Mouse (Mus musculus): ENCODE measurements around the gene Tcf20. TPM values are rescaled to one million over a fixed set of nuclear protein-coding genes. Genes with fewer than 3 reads are reported as not detected.
A peak's percentile ranks its signal among the peaks of the same experiment; 100 is the strongest.

Tcf20 gene
- total RNA-seq (2012; rRNA removed) (47.2 and 49.2 TPM in 2 replicates), total RNA-seq (2014; rRNA removed) (26.0 and 27.0 TPM in 2 replicates), polyA plus RNA-seq (2012; ENCODE audit: insufficient read length, low read depth) (28.5 and 29.0 TPM in 2 replicates)

DNA sequence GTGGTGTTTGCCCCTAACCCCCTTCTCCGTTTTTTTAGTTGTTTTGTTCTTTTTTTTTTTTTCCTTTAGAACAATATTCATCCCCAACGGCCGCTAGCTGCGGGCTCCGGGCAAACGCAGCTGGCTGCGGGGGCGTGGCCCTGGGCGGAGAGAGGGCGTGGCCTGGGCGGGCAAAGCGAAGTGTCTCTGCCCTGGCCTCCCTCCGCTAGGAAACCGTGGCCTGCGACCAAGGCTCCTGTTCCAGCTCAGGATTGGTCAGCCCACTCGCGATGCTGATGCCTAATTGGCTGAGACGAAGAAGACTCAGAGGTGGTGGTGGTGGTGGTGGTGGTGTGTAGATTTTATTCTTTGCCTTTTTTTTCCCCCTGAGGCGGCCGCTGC, at the start of gene Tcf20:
Tcf20 (minus strand) TSS at position 141 of the 381 bp plus-strand sequence.
- Histone ChIP-seq H3K79me2 (replicated peaks; ENCODE audit: control insufficient read depth, extremely low read depth, insufficient read depth, poor library complexity, severe bottlenecking) (no peaks in the 10 kb centered on the region), H3K36me3 (replicated peaks in 1 of 2; ENCODE audit: control insufficient read depth in 1 of 2, insufficient read depth in 1 of 2, low read length in 1 of 2) (no peaks in the 10 kb centered on the region), H3K4me2 (ENCODE audit: insufficient read depth, low read depth, poor library complexity, severe bottlenecking) (peak within 1 kb of the TSS; percentile 85), H3K4me1 (ENCODE audit: control insufficient read depth in 1 of 2, insufficient read depth in 2 of 2) (peaks cover 4 to 61% of the 10 kb centered on the region in 2 experiments; a peak in 3 of 4 replicates), H3K27me3 (replicated peaks) (peaks cover 2% of the 10 kb centered on the region), H3K27ac (ENCODE audit: insufficient read depth, low read depth) (no peak within 1 kb of the TSS), H3K4me3 (replicated peaks in 1 of 3; ENCODE audit: low read depth in 2 of 3, low read length in 2 of 3, poor library complexity in 1 of 3) (peak within 1 kb of the TSS; percentile 50 to 78 (median 60)), H3K9me3 (replicated peaks; ENCODE audit: low read length) (no peaks in the 10 kb centered on the region), H3K9ac (ENCODE audit: insufficient read depth, low read depth) (peak within 1 kb of the TSS; percentile 23)
- DNase-seq (ENCODE audit: extremely low read depth), result peak; percentile 93
- TF ChIP-seq POLR2A (IDR thresholded peaks at IDR 0.05; ENCODE audit: low read depth, low read length), result peak; percentile 44; the same call in 1 of the 2 replicates
- peak; percentile 42; the same call in 1 of the 2 replicates for TF ChIP-seq ZNF384 (IDR thresholded peaks at IDR 0.05; ENCODE audit: low read depth, low read length)
- peak; percentile 32; the same call in 1 of the 2 replicates for TF ChIP-seq NRF1 (IDR thresholded peaks at IDR 0.05; ENCODE audit: low read depth, low read length)
- TF ChIP-seq CHD1 (IDR thresholded peaks at IDR 0.05; ENCODE audit: low read depth, low read length), result no peak
- TF ChIP-seq ELF1 (IDR thresholded peaks at IDR 0.05; ENCODE audit: low read depth, low read length), result 0 out of 2 replicates have a peak, but pooled peaks have one; percentile 10
- dilution Hi-C loops (cut with MboI; ENCODE audit: extremely low pct_ligation_motif_present, extremely low pct_unique_long_range_greater_than_20kb, low sequenced_read_pairs) (no loop called here), in situ Hi-C loops (cut with MboI; ENCODE audit: low pct_ligation_motif_present, low pct_unique_long_range_greater_than_20kb, low sequenced_read_pairs) (no loop called here)

DNA sequence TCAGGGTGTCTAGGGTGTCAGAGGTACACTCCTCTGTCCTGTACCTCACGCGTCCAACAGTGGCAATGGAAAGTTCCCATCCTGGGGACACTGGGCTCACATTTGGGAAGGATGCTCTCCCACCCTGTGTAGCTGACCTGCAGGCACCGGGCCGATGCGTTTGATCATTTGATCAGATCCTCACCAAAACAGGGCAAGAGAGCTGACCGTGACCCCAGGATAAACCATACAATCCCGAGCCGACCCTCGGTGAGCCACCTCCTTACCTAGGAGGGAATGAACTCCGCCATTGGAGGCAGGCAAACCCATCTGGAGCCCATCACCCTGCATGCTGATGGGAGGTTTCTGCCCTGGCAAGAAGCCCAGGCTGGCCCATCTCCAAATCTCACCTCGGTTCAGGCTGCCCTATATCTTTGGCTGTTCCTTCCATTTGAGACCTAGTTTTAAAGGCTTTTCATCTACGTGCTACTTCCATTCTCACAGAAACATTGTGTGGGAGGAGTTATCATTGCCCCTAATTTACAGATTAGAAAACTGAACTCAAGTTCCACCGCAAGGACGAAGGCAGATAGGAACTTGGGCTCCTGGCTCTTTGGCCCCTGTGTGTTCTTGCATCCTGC, 49.3 kb upstream of the Tcf20 start:
- no peak for DNase-seq (ENCODE audit: extremely low read depth)
- Histone ChIP-seq H3K4me3 (replicated peaks in 1 of 3; ENCODE audit: low read depth in 2 of 3, low read length in 2 of 3, poor library complexity in 1 of 3) (no peak overlapping the region), H3K4me1 (ENCODE audit: control insufficient read depth in 1 of 2, insufficient read depth in 2 of 2) (peaks cover 21 to 73% of the 10 kb centered on the region in 2 experiments), H3K9me3 (replicated peaks; ENCODE audit: low read length) (no peaks in the 10 kb centered on the region), H3K27ac (ENCODE audit: insufficient read depth, low read depth) (no peak overlapping the region), H3K79me2 (replicated peaks; ENCODE audit: control insufficient read depth, extremely low read depth, insufficient read depth, poor library complexity, severe bottlenecking) (no peaks in the 10 kb centered on the region), H3K27me3 (replicated peaks) (peaks cover 2% of the 10 kb centered on the region), H3K4me2 (ENCODE audit: insufficient read depth, low read depth, poor library complexity, severe bottlenecking) (no peak overlapping the region), H3K9ac (ENCODE audit: insufficient read depth, low read depth) (no peak overlapping the region), H3K36me3 (replicated peaks in 1 of 2; ENCODE audit: control insufficient read depth in 1 of 2, insufficient read depth in 1 of 2, low read length in 1 of 2) (no peaks in the 10 kb centered on the region)
- dilution Hi-C loops (cut with MboI; ENCODE audit: extremely low pct_ligation_motif_present, extremely low pct_unique_long_range_greater_than_20kb, low sequenced_read_pairs) (no loop called here), in situ Hi-C loops (cut with MboI; ENCODE audit: low pct_ligation_motif_present, low pct_unique_long_range_greater_than_20kb, low sequenced_read_pairs) (no loop called here)
- TF ChIP-seq CHD2 (IDR thresholded peaks at IDR 0.05; ENCODE audit: low read length), result no peak
- no peak for TF ChIP-seq PAX5 (IDR thresholded peaks at IDR 0.05; ENCODE audit: low read length)
- TF ChIP-seq EP300 (IDR thresholded peaks at IDR 0.05; ENCODE audit: low read length), result no peak
- TF ChIP-seq IRF4 (IDR thresholded peaks at IDR 0.05; ENCODE audit: low read depth, low read length), result no peak
- TF ChIP-seq BHLHE40 (IDR thresholded peaks at IDR 0.05; ENCODE audit: low read depth, low read length), result no peak
- TF ChIP-seq MAFK (IDR thresholded peaks at IDR 0.05; ENCODE audit: insufficient replicate concordance, low read length), result no peak
- no peak for TF ChIP-seq CTCF (conservative IDR thresholded peaks at IDR 0.05 in 1 of 2, IDR thresholded peaks at IDR 0.05 in 1 of 2; ENCODE audit: low read depth in 2 of 2, low read length in 2 of 2)
- no peak for TF ChIP-seq HCFC1 (IDR thresholded peaks at IDR 0.05; ENCODE audit: low read depth, low read length)
- TF ChIP-seq UBTF (IDR thresholded peaks at IDR 0.05; ENCODE audit: low read depth, low read length), result no peak
- TF ChIP-seq ELF1 (IDR thresholded peaks at IDR 0.05; ENCODE audit: low read depth, low read length), result no peak
- TF ChIP-seq ETS1 (conservative IDR thresholded peaks at IDR 0.05; ENCODE audit: low read depth, low read length), result no peak
- no peak for TF ChIP-seq TCF12 (IDR thresholded peaks at IDR 0.05; ENCODE audit: low read depth, low read length)
- no peak for TF ChIP-seq USF2 (conservative IDR thresholded peaks at IDR 0.05; ENCODE audit: low read depth, low read length)
- no peak for TF ChIP-seq JUND (conservative IDR thresholded peaks at IDR 0.05; ENCODE audit: low read depth, low read length)
- no peak for TF ChIP-seq ZNF384 (IDR thresholded peaks at IDR 0.05; ENCODE audit: low read depth, low read length)
- no peak for TF ChIP-seq ZKSCAN1 (IDR thresholded peaks at IDR 0.05; ENCODE audit: borderline replicate concordance, low read depth, low read length)
- no peak for TF ChIP-seq POLR2AphosphoS2 (IDR thresholded peaks at IDR 0.05; ENCODE audit: low read depth, low read length)
- TF ChIP-seq RCOR1 (conservative IDR thresholded peaks at IDR 0.05; ENCODE audit: low read depth, low read length), result no peak
- no peak for TF ChIP-seq ZMIZ1 (IDR thresholded peaks at IDR 0.05; ENCODE audit: low read depth, low read length)
- TF ChIP-seq CHD1 (IDR thresholded peaks at IDR 0.05; ENCODE audit: low read depth, low read length), result no peak

Measured in CH12.LX (cell line).